Mouse (Mus musculus) right cerebral cortex, postnatal 4 days (tissue): ENCODE results near the gene Plbd2.
"Not testable (repeated sequence)": the region's sequence is repeated elsewhere in the genome, so short reads cannot be mapped to it uniquely, and the experiment has no call there.

Source experiments
- DNase-seq: peaks from one replicate; pipeline ENCODE4 v3.0.0-alpha.2; 2022

The Plbd2 gene

DNA sequence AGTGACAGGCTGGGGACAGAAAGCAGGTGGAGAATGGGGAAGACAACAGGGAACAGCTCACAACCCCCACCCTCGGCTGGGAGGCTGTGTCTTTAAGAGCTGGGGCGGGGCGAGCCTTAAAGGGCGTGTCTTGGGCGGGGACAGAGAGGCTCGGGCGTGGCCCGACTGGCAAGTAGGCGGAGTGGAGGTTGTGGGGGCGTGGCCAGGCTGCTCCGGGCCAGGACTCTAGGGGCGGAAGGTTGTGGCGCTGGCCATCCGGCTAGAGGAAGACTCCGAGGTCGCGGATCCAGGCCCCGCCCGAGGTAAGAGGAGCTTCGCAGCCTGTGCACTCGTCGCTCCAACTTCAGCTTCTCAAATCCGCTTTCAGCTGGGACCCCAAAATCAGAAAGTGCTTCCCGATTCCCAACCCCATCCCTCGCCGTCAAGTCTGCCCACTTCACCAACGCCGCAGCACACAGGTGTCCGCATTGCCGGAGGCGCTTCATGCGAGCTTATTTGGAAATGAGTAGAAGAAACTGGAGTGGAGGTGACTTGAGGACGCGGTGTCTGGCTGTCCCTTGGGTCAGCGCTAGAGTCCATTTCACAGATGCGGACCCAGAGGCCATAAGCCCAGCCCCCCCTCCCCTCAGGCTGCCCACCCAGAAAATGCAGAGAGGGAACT lies 7.7 kb upstream of the Plbd2 start, which contains the start of gene Slc8b1:
TSS of gene Slc8b1 (plus strand) at position 187 of the 661 bp plus-strand sequence.
- peak; percentile 74 for DNase-seq

DNA sequence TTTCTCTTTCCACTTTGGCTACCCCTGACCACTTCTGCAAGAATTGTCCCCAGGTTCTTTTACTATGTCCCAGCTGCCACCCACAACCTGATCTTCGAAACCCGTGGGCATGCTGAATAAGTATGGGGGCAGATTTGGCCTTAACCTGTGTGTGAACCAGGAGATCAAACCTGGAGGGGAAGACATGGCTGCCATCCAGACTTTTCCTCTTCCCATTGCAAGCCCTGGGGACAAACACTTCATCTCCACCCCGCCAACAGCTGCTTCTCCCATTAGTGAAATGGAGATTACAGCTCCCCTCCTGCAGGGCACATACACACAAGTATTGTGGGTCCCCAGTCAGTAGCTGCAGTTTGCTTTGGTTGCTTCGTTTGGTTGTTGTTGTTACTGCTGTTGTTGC lies 3.9 kb upstream of the Plbd2 start:
- DNase-seq: no peak

DNA sequence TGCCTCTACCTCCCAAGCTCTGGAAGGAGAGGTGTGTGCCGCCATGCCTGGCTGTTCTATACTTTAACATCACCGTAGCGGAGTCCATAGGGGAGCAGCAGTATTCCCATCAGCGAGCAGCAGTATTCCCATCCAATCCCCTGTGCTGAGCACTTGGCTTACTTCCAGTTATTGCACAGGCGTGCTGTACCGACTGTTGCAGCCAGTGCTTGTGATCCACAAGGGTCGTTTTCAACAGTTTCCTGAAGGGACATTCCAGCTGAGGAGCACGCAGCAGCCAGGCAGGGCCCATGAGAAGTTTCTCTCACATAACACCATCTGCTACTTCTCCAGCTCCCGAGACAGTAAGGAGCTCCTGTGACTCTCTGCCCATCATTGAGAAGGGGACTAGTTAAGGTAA lies 3.1 kb upstream of the Plbd2 start:
- DNase-seq: no peak

DNA sequence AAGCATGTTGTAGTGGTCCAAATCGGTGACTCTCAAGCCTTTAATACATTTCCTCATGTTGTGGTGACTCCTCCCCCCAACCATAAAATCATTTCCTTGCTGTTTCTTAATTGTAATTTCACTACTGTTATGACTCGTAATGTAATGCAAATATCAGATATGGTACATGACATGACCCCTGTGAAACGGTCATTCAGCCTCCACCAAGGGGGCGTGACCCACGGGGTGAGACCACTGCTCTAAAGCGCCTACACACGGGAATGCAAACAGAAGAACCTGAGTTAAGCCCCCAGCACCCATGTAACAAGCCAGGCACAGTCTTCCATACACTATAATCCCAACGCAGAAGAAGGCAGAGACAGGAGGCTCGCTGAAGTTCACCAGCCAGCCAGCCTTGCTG lies 2.4 kb upstream of the Plbd2 start:
- DNase-seq: no peak

DNA sequence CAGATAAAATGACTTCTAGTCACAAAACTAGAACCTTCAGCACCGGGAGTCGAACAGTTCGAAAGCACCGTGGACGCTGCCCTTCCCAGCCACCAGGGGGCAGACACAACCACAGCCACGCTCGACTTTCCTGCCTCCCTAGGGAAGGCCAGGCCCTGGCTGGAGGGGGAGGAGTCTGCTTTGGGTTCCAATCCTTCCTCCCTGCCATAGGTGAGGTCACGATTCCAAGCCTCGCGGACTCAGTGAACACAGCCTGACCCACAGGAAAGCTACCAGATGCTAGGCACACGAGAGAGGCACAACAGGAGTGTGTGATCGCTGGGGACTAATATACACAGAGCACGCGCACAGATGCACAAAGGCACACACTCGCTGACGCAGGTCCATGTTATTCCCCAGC lies 1.9 kb upstream of the Plbd2 start:
- DNase-seq: peak; percentile 57

DNA sequence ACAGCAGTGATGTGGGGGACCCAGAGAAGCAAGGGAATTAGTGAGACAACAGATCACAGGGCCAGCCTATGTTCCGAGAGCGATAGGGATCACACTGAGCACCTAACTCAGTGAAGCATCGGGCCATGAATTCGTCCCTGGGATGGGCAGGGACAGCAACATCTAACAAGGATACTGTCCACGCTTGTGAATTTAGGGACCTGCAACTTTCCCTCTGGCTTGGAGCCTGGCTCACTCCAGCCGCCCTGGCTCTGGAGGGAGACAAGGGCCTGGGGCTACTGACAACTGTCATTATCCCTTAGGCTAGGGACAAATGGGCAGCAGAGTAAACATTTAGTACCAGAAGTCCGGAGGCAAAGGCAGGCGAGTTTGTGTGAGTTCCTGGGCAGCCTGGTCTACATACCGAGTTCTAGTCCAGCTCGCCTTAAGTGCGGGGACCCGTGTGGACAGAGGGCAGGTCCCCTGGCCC lies 716 bp downstream of the Plbd2 start:
- no peak for DNase-seq

DNA sequence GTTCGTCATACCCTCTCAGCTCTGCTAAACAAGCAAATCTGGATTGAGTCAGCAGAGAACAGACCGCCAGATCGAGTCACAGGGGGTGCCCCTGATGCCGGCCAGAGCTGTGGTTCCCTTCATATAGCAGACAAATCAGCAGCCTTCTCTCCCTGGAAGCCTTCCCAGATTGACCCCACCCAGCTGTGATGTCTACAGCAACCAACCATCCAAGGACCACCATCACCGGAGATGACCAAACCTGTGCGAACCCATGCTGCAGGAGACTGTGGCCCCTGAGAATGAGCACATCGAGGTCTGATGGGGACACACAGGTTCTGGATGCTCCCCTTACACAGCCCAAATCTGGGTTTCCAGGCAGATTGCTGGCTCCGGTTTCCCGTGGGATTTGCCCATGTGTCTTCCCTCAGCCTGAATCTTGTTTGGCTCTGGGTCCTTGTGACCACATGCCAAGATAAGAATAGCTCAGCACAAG lies 1.2 kb downstream of the Plbd2 start:
- DNase-seq: peak; percentile 34

DNA sequence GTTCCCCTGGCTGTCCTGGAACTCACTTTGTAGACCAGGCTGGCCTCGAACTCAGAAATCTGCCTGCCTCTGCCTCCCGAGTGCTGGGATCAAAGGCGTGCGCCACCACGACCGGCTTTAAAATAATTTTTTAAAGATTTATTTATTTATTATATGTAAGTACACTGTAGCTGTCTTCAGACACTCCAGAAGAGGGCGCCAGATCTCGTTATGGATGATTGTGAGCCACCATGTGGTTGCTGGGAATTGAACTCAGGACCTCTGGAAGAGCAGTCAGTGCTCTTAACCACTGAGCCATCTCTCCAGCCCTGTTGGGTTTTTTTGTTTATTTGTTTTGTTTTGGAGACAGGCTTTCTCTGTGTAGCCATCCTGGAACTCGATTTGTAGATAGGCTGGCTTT lies 2.8 kb downstream of the Plbd2 start:
- not testable (repeated sequence) for DNase-seq

DNA sequence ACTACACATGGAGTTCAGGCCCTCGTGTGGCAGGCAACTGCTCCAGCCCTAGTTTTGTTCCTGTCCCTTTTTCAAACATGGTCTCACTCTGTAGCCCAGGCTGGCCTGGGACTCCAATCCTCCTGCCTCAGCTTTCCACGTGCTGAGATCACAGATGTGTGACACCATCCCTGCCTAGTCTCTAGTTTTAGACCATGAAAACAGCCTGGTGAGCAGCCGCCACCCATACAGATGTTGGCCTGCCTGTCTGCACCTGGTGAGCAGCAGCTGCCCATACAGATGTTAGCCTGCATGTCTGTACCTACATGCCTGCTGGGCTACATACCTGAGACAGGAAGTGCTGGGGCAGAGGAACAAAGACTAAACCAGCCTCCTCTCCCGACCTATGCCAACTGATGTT lies 4.2 kb downstream of the Plbd2 start:
- no peak for DNase-seq

DNA sequence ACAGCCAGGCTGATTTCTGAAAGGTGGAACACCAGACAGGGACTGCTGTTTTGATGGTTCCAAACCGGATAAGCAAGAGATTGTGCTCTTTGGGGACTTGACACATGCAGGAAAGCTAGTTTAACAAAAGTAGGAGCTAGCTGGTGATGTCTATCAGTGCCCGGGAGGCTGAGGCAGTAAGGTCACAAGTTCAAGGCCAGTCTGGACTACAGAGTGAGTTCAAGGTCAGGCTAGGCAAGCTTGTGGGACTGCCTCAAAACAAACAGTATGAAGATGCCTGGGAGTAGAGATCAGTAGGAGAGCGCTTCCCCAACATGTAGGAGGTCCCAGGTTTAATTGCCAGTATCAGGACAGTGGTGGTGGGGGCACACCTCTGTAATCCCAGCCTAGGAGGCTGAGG lies 6.4 kb downstream of the Plbd2 start:
- DNase-seq: no peak

DNA sequence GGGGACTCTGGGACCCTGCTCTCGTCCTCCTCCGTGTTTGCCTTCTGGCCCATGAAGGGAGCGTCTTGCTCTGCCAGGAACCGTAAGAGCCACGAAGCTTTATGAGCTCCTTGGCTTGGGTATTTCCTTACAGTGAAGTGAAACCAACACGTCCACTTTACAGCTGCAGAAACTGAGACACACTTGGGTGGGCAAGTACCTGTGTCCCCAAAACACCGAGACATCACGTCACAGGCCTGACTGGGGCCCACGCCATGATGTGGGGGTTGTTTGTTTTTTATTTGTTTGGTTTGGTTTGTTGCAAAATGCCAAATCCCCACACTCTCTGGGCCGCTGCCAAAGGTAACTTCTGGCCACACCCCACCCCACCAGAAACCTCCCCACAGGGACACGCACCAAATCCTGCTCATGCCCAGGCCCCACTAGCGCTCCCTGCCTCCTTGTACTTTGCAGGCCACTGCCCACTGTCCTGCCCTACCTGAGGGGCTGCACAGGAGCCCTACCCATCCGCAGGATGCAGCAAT lies 7.7 kb downstream of the Plbd2 start:
- no peak for DNase-seq

DNA sequence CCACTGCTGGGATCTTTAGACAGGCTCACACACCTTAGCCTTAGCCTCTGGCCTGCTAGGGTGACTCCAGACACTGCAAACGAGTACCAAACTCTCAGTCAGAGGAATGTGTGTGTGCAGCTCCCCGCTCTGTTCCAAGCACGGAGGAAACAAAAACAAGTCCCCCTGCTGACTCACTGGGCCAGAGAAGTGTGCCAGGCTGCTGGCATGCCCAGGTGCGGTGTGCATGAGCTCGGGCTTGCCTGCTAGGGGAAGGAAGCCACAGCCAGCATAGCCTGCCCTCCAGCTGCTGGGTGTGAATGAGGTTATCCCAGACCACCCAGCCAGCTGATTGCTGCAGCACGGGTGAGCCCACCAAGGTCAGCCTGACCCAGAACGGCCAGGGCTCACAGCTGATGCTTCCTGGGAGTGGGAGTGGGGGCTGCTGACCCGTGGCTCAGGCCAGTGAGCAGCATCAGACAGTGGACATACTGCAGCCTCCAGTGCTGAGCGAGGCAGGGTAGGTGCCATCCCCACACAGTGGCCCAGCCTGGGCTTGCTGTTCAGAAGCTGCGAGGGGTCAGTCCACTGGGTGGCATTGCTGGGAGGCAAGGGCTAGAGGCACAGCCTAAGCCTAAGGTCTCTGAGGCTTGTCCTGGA lies 8.2 kb downstream of the Plbd2 start:
- no peak for DNase-seq

DNA sequence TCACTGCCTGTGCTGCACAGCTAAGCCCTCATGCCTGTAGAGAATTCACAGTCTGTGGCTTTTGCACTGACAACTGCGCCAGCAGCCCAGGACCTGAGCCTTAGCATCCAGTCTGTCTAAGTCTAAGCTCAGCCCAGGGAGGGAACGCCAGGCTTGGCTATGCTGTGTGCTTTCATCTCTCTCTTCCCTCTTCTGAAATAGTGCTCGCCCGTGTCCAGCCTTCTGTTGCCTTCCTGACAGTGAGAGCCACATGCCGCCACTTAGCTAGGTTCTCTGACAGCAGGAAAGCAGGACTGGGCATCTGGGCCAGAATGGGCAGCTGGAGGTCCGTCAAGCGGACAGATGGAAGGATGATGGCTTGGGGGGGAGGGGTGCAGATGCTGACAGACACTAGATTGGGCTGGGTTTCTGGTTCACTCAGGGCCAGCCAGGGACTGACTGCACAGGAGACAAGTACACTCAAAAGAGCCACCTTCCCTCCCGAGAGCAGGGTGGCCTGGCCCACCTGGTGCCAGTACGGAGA lies 9.5 kb downstream of the Plbd2 start:
- no peak for DNase-seq

DNA sequence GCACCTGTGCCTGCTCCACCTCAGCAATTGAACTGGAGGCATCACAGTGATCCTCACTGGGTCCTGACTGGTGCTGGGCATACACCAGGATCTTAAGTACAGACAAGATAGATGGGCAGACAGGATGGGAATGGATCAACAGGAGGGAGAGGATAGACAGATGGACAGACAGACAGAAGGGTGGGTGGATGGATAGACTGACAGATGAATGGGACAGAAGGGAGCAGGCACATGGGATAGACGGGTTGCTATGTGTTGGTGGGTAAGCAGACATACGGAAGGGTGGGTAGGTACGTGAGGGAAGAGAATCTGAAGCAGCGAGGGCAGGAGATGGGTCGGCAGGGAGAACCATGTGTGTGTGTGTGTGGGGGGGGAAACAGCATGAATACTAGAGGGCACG lies 10.0 kb downstream of the Plbd2 start:
- no peak for DNase-seq

DNA sequence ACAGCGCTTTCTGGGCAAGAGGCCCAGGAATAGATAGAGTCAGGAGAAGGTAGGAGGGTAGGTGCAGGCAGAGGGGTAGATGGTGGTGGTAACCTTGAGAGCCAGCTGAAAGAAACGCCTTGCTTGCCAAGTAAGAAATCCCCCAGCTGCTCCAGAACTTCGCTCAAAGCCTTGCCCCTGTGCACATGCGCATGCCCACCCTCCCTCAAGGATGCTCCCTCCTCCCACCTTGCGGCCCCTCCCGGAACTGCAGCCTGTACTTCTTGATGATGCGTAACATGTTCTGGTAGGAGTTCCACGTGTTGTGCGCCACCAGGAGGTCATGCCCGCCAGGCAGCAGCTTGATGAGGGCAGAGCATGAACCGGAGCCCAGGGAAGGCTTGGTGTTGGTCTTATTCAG lies 11.0 kb downstream of the Plbd2 start:
- peak; percentile 57 for DNase-seq

DNA sequence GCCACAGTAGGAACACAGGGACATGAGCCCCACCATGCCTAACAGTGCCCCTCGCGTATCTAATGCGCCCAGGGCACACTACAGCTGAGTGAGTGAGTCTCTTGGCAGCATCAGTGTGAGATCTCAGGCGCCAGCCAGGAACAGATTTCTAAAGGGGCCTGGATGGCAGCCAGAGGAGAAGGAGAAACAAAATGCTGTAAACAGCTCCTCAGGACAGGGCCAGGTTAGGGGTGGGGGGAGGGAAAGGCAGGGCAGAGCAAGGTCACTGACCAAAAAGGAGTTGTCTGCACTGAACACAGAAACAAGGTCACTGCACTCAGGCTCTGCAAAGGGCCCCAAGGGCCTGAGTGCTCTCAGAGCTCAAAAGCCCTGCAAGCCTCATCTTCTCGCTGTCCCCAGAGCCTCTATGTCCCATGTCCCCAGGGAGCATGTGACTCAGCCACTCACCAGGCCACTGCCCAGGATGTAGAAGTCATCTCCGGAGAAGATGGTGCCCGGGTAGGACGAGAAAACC lies 12.7 kb downstream of the Plbd2 start:
- DNase-seq: peak; percentile 60

DNA sequence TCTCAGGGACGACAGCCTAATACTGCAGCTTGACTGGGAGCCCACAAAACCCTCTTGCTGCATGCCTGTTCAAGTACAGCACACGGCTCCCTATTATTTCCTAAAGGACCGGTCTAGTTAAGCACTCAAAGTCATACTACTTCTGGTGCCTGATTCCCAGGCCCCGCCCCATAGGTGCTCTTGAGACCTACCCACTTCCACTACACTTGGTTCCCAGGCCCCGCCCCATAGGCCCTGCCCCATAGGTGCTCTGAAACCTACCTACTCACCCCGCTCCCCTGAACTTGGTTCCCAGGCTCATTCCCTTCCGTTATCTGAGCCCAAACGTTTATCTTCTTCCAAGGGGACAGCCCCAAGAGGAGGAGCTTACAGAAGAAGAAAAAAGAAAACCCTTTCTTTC lies 15.6 kb downstream of the Plbd2 start:
- no peak for DNase-seq

DNA sequence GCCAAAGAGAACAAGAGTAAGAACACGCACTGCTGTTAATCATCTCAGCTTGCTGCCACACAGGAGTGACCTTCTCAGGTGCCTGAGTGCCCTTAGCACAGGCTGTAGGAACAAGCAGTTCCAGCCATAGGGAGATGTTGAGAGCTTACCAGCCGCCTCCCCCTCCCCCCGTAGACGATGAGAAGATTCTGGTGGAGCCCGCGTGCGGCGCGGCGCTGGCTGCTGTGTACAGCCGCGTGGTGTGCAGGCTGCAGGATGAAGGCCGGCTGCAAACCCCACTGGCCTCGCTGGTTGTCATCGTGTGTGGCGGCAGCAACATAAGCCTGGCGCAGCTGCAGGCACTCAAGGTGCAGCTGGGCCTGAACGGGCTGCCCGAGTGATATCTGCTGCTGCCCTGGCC lies 20.0 kb downstream of the Plbd2 start:
- DNase-seq: no peak

DNA sequence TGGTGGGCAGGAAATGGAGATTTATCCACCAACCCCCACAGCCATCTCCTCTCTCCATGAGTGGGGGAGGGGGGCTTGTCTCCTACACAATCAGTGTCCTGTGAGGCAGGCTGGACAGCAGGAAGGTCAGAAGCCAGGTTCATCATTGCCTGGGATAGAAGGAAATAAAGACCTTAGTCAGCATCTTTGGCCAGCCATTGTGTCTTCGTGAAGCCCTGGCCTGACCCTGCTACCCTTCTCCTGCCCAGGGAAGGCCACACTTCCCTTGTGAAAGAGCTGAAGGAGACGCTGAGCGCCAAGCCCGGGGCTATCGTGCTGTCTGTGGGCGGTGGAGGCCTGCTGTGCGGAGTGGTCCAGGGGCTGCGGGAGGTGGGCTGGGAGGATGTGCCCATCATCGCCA lies 22.2 kb downstream of the Plbd2 start:
- no peak for DNase-seq

DNA sequence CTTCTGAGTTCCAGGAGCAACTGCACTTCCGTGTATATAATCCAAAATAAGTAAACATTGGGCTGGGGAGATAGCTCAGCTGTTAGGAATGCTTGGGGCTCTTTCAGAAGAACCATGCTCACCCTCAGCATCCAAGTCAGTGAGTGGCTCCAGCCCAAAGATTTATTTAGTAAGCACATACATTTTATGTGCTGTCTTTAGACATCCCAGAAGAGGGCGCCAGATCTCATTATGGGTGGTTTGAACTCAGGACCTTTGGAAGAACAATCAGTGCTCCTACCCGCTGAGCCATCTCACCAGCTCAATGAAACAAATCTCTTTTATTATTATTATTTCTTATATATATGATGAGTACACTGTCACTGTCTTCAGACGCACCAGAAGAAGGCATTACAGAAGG lies 23.9 kb downstream of the Plbd2 start:
- DNase-seq: no peak

DNA sequence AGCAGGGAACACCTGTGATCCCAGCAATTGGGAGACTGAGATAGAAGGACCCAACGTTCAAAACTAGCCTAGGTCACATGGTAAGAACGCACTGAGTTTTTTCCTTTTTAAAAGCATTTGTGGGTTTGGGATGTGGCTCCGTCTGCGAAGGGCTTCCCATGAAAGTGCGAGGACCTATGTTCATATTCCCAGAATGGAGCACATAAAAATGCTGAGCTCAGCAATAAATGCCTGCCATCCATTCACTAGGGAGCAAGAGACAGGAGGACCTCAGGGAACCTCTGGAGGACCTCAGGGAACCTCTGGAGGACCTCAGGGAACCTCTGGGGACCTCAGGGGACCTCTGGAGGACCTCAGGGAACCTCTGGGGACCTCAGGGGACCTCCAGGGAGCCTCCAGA lies 25.4 kb downstream of the Plbd2 start:
- DNase-seq: no peak

DNA sequence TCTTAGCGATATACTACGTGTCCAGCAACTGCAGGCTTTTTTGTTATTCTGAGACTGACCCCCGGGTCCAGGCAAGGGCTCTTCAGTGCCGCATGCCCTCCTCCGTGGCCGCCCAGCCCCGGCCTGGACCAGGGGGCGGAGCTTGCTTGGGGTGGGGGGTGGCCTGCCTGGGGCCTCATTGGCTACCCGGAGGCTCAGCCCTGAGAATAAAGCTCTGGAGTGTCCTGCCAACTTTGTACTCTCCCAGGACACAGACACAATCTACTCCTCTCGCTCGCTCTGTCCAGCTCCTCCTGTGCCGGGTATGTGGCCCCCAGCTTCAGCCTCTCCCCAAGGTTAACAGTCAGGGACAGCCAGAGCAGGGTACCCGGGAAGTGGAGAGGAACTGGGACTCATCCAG lies 27.1 kb downstream of the Plbd2 start, which contains the start of gene Sds:
TSS of gene Sds (plus strand) at position 231 of the 400 bp plus-strand sequence.
- no peak for DNase-seq

DNA sequence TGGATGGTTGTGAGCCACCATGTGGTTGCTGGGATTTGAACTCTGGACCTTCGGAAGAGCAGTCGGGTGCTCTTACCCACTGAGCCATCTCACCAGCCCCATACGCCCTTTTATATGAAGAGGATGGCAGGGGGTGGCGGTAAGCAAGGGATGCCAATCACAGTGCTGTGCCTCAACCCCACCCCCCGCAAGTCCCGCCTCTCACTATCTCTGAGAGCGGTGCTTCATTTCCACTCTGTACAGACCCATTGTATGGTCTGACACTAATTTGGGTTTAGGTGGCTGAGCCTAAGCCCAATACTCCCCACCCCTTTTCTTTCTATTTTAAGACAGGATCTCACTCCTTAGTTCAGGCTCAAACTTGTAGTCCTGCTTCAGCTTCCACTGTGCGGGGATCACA lies 27.6 kb downstream of the Plbd2 start:
- DNase-seq: no peak

DNA sequence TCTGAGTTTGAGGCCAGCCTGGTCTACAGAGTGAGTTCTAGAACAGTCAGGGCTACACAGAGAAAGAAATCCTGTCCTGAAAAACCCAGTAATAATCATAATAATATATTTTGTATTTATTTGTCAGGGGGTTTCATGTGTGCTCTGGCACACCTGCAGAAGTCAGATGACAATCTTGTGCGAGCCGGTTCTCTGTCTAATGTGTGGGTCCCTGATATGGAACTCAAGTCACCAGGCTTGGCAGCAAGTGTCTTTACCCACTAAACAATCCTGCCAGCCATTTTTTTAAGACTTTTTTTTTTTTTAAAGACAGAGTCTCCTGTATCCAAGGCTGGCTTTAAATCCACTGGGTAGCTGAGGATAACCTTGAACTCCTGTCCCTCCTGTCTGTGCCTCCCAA lies 30.1 kb downstream of the Plbd2 start:
- no peak for DNase-seq
